22 mouse cellular contexts compared by ENCODE assay signal in the genomic region with DNA sequence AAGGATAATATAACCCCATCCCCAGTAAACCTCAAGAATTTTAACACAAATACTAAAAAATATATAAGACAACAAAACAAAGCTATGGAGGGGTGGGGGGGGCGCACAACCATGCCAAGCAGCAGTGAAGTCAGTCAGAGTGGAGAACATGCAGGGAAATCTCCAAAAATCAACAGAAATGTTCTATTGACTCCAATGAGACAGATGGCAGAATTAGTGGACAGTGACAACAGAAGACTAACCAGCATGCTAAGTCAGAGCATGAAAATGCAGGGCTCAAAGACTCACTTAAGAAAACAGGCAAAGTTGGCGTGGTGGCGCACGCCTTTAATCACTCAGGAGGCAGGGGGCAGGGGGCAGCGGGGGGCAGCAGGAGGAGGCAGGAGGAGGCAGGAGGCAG. TPM values are rescaled to one million over a fixed set of nuclear protein-coding genes. Genes with fewer than 3 reads are reported as not detected.
A peak's percentile ranks its signal among the peaks of the same experiment; 100 is the strongest.
DNase-seq lines count a peak whose midpoint lies in the region; ATAC-seq and TF ChIP-seq lines count a peak whose summit lies in the region.
"Had no signal": no experiment of that assay in that cellular context is flagged by ENCODE, and none has a peak within 500 bp of the region (broad histone marks: within the 10 kb centered on the region; RNA-seq: fewer than 3 reads in every experiment).

No protein-coding gene starts in this region.

- H3K4me3 ChIP-seq in cerebellum, adult 2 months (replicated peaks; ENCODE audit: insufficient read depth, low read depth, low read length), result no peak overlapping the region
- no peak overlapping the region for H3K4me3 ChIP-seq in hindbrain, postnatal 0 days (ENCODE audit: low read length)
- H3K4me3 ChIP-seq in hindbrain, embryonic 13.5 days, result no peak overlapping the region
- H3K4me3 ChIP-seq: embryonic facial prominence, embryonic 13.5 days; embryonic facial prominence, embryonic 15.5 days; erythroblast, embryonic 14.5 days; forebrain, embryonic 10.5 days; forebrain, embryonic 12.5 days had no signal

- no peak for ATAC-seq in hindbrain, postnatal 0 days
- ATAC-seq in hindbrain, embryonic 13.5 days (ENCODE audit: low FRiP score), result no peak
- no peak for ATAC-seq in CD4-positive, CD25-positive, alpha-beta regulatory T cell, adult 4 months
- ATAC-seq: activated CD4-positive, CD25-positive, alpha-beta regulatory T cell, adult 4 months; forebrain, embryonic 14.5 days; forebrain, embryonic 16.5 days; Patski had no signal

- DNase-seq in cerebellum, adult 2 months, result peak in 1 of 2 experiments; percentile 62
- DNase-seq in cerebellum, adult 11-12 months, result no peak
- DNase-seq in cerebellum, postnatal 10 days, result peak; percentile 33 to 41
- no peak for DNase-seq in cerebellum, adult 8-10 months
- peak; percentile 12 for DNase-seq in hindbrain, postnatal 0 days (ENCODE audit: low spot score)
- DNase-seq: adrenal gland, adult 8-10 months; adrenal gland, postnatal 36 days; cerebellum, adult 9-11 months; embryo, embryonic 11 days had no signal

- no peaks in the 10 kb centered on the region for H3K27me3 ChIP-seq in cerebellum, adult 2 months (ENCODE audit: control insufficient read depth, insufficient read depth, low read length)
- no peaks in the 10 kb centered on the region for H3K27me3 ChIP-seq in hindbrain, postnatal 0 days (ENCODE audit: insufficient read depth, low read length)
- no peaks in the 10 kb centered on the region for H3K27me3 ChIP-seq in hindbrain, embryonic 13.5 days
- H3K27me3 ChIP-seq: CH12.LX; embryonic facial prominence, embryonic 13.5 days; embryonic facial prominence, embryonic 15.5 days; forebrain, embryonic 12.5 days; Patski had no signal

- 47% methylated on average over 5 of the region's 5 CpGs for WGBS in cerebellum, adult 2 months
- 65% methylated on average over 5 of the region's 5 CpGs for WGBS in hindbrain, postnatal 0 days
- 72% methylated on average over 5 of the region's 5 CpGs for WGBS in hindbrain, embryonic 13.5 days

- no peaks in the 10 kb centered on the region for H3K36me3 ChIP-seq in hindbrain, postnatal 0 days (ENCODE audit: insufficient read depth, low read length)
- H3K36me3 ChIP-seq in hindbrain, embryonic 13.5 days, result no peaks in the 10 kb centered on the region
- H3K36me3 ChIP-seq: embryonic facial prominence, embryonic 15.5 days; forebrain, embryonic 12.5 days had no signal

- H3K27ac ChIP-seq in cerebellum, adult 2 months (ENCODE audit: insufficient read depth, low read length), result peak overlapping the region; percentile 48; the same call in 1 of the 2 replicates
- H3K27ac ChIP-seq in hindbrain, postnatal 0 days, result no peak overlapping the region
- H3K27ac ChIP-seq in hindbrain, embryonic 13.5 days, result no peak overlapping the region
- H3K27ac ChIP-seq: embryonic facial prominence, embryonic 13.5 days; embryonic facial prominence, embryonic 15.5 days; forebrain, embryonic 10.5 days; forebrain, embryonic 12.5 days had no signal

- no peak for TF ChIP-seq POLR2A in cerebellum, adult 2 months (IDR thresholded peaks at IDR 0.05; ENCODE audit: borderline replicate concordance, insufficient read depth, low read length)

- no peak overlapping the region for H3K4me2 ChIP-seq in hindbrain, postnatal 0 days (ENCODE audit: low read depth, low read length)
- H3K4me2 ChIP-seq in hindbrain, embryonic 13.5 days, result no peak overlapping the region
- H3K4me2 ChIP-seq: embryonic facial prominence, embryonic 13.5 days; embryonic facial prominence, embryonic 15.5 days; forebrain, embryonic 12.5 days had no signal

- no peak for TF ChIP-seq CTCF in cerebellum, adult 2 months (IDR thresholded peaks at IDR 0.05; ENCODE audit: borderline replicate concordance, insufficient read depth, low read depth, low read length)
- no peak for TF ChIP-seq CTCF in hindbrain, postnatal 0 days (IDR thresholded peaks at IDR 0.05; ENCODE audit: low read depth)

- H3K4me1 ChIP-seq in cerebellum, adult 2 months (ENCODE audit: control insufficient read depth, insufficient read depth, low read length), result peaks cover 22% of the 10 kb centered on the region
- no peaks in the 10 kb centered on the region for H3K4me1 ChIP-seq in hindbrain, postnatal 0 days (ENCODE audit: insufficient read depth, low read length)
- peaks cover 7% of the 10 kb centered on the region; the same call in 1 of the 2 replicates for H3K4me1 ChIP-seq in hindbrain, embryonic 13.5 days (replicated peaks)
- H3K4me1 ChIP-seq: embryonic facial prominence, embryonic 15.5 days had no signal

- no peak overlapping the region for H3K9ac ChIP-seq in hindbrain, postnatal 0 days (replicated peaks; ENCODE audit: low read length)
- H3K9ac ChIP-seq in hindbrain, embryonic 13.5 days, result no peak overlapping the region
- H3K9ac ChIP-seq: embryonic facial prominence, embryonic 13.5 days; embryonic facial prominence, embryonic 15.5 days; forebrain, embryonic 12.5 days had no signal

- no peaks in the 10 kb centered on the region for H3K9me3 ChIP-seq in hindbrain, postnatal 0 days (ENCODE audit: low read length)
- no peaks in the 10 kb centered on the region for H3K9me3 ChIP-seq in hindbrain, embryonic 13.5 days
- H3K9me3 ChIP-seq: embryonic facial prominence, embryonic 13.5 days; embryonic facial prominence, embryonic 15.5 days; forebrain, embryonic 10.5 days; forebrain, embryonic 12.5 days; G1E had no signal

RNA-seq across cellular contexts. Expression of a gene that starts 40.6 kb away (rescaled TPM):
- polyA plus RNA-seq in cerebellum, adult 2 months (2012; rRNA removed), result 88.1 and 99.3 TPM in 2 replicates
- 70.3 and 74.7 TPM in 2 replicates for total RNA-seq in hindbrain, postnatal 0 days (2014; rRNA removed)
- 61.9 and 66.9 TPM in 2 replicates for polyA plus RNA-seq in hindbrain, postnatal 0 days (2015; fragmentation: Nextera tagmentation; extraction: Ambion mirVana)
- polyA plus RNA-seq in hindbrain, embryonic 13.5 days (2015; fragmentation: Nextera tagmentation; extraction: Ambion mirVana), result 98.2 and 104 TPM in 2 replicates
- 100 to 1,000 TPM in 1 of 2 experiments, 10 to 100 TPM in 1; 98.0 to 104 TPM for polyA plus RNA-seq in CD4-positive, CD25-positive, alpha-beta regulatory T cell, adult 4 months (2017; shearing (Covaris generic))

Comparison
In these comparisons a context has a peak if more than half of its experiments do, and no peak if none do; other contexts are left out.
1. DNase-seq: peak in cerebellum, postnatal 10 days (2 of 2) and hindbrain, postnatal 0 days (single experiment); none in cerebellum, adult 11-12 months (single experiment) and cerebellum, adult 8-10 months (single experiment).